Mouse (Mus musculus) urinary bladder, postnatal 10 days (tissue): ENCODE data around the gene Ap1b1.
A peak's percentile ranks its signal among the peaks of the same experiment; 100 is the strongest.

Experiments
- DNase-seq: peaks from one replicate; pipeline ENCODE4 v3.0.0; 2022; ENCODE audit warnings: low spot score

Gene Ap1b1

DNA sequence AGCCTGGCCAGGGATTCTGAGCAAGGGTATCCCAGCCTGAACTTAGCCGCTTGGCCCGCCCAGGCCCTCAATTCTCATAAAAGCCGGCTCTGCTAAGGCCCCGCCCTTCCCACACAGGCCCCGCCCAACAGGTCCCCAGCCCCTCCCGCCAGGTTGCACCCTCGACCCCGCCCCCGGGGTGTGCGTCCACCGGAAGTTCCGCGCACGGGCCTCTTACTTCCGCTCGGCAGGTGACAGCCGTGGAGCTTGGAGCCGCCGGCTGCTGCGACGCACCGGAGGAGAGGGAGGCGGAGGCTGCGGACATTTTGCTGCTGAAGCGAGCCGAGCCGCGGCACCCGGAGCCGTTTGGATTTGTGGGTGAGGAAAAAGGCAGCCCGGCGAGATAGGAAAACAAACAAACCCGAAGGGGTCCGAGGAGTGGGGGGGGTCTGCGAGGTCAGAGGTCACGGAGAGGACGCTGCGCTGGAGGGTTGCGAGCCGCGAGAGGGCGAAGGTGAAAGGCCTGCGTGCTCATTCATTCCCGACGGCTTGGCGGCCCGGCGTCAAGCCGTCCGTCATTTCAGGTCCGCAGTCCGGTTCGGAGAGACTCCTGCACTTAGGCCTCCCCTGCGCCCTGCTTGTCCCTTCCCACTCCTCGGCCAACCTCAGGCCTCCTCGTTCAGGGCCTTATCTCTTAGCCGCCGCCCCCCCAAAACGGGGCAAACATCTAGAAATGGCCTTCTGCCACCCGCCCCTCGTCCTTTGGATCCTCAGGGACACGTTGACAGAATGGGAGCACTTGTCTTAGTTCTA, at the start of gene Ap1b1:
TSS of gene Ap1b1 (plus strand) at position 130 of the 792 bp plus-strand sequence.
- DNase-seq = peak; percentile 79

DNA sequence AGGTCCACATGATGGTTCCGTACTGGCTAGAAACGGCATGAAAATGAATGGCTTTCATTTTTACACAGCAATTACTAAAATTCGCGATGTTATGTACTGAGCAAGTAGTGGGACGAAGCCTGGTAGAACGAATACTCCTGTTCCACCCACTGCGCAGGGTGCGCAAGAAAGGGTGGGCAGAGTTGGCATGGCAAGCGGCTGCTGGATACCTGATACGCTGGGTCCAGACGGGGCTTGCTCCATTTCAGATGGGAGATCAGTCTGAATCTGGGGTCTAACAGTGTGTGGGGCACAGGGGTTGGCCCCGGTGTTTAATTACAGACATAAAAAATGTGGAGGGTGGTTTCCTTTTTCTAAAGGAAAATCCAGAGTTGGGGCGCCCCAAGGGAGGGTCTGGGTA, 40.1 kb upstream of the Ap1b1 start:
- no peak for DNase-seq

DNA sequence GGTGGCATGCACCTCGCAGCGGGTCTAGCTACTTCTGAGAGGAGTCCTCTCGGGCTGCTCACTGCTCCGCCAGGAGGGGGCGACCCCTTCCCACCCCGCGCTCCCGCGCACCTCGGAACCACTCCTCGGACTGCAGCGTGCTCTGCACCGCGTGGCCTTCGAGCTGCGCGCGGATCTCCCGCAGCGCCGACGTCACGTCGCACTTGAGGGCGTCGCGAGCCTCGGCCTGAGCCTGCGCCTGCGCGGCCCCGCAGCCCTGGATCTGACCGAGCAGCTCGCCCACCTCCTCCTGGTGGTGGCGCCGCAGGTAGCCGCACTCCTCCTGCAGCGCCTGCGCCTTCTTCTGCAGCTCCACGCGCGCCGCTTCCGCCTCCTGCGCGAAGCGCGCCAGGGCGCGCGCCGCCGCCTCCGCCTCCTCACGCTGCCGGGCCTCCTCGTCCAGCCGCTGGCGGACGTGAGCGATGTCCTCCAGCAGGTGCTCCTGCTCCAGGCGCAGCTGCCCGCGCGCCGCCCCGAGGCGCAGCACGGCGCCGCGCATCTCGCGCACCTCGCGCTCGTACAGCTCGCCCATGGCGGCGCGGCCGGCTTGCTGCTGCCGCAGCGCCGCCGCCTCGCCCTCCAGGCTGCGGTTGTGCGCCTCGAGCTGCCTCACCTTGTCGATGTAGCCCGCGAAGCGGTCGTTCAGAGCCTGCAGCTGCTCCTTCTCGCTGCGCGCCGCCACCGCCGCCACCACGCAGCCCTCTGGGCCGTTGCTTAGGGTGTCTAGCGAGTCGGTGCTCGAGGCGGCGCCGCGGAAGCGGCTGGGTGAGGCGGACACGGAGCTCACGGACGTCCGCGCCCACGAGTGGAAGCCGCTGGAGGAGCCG, 39.4 kb upstream of the Ap1b1 start:
- no peak for DNase-seq

GRCm38 (mm10) chr11:4947813-4948174, 38.8 kb upstream of the Ap1b1 start, which contains the start of gene Nefh:
Gene Nefh, minus strand, starts transcription at chr11:4948064.
- DNase-seq = no peak

DNA sequence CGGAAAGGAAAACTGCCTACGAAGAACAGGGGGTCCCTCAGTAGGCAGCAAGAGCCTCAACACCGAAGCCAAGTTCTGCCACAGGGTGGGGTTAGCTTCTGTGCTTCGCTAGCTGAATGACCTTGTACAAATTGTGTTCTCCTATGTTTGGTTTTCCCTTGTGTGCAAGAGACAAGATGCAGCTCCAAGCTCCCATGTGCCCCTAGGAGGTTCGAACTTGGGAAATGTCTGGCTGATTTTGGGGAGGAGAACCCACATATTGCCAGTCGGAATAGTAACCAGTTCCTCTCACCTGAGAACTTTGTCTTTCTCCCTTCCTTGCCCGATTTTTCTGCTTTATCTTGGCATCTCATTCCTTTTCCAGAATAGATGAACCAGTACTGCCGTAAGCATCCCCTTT, 37.8 kb upstream of the Ap1b1 start:
- DNase-seq = no peak

GRCm38 (mm10) chr11:4949256-4950044, 37.2 kb upstream of the Ap1b1 start:
- DNase-seq = no peak

GRCm38 (mm10) chr11:4953401-4953800, 33.2 kb upstream of the Ap1b1 start:
- no peak for DNase-seq

- DNase-seq = no peak
Measured at GRCm38 (mm10) chr11:4953918-4954317, 32.7 kb upstream of the Ap1b1 start.

DNA sequence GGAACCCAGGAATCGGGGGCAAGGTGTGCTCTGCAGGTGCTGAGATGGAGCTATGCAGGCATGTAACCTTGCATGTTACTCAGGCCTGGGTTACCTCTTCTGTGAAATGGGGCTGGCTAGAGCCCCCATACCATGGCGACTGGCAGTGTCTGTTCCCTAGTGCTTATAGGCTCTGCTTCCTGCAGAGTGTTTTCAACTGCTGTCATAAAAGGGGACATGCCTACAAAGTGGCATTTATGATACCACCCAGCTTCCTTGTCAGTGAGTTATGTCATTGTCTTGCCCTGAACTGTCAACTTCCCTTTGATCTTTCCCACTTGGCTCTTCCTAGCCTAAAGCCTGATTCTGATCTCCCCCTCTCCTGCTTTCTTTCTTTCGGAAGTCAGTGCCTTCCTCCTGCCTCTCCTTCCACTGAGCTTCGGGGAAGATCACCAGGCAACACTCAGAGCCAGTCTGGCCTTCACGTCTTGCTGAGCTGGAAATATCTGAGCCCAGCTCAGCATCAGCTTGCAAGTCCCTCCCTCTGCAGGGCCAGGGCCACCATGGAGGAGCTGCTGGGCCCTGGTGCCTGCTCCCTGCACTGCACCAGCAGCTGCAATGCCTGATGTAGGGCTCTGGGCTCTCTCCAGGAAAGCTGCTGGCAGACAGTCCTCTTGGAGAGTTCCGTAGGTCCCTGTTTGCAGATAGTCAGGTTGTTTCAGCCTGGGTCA, 23.4 kb upstream of the Ap1b1 start:
- no peak for DNase-seq

- no peak for DNase-seq
Measured at GRCm38 (mm10) chr11:4966325-4966724, 20.3 kb upstream of the Ap1b1 start.

DNA sequence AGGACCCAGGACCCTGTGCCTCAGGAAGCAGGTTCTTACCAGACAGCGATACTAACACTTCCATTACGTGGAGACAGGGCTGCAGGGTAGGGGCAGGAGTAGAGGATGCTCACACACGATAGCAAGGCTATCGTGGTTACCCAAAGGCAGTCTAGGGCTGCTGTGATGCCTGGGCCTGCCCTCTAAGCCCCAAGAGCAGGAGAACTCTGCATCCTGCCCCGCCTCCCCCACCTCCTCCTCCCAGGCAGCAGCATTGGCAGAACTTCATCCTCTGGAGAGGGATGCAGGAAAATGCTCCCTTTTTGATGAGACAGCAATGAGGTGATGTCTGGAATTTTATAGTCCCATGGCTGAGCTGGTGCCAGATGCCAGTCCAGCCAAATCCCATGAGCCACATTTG, 19.7 kb upstream of the Ap1b1 start:
- no peak for DNase-seq

DNA sequence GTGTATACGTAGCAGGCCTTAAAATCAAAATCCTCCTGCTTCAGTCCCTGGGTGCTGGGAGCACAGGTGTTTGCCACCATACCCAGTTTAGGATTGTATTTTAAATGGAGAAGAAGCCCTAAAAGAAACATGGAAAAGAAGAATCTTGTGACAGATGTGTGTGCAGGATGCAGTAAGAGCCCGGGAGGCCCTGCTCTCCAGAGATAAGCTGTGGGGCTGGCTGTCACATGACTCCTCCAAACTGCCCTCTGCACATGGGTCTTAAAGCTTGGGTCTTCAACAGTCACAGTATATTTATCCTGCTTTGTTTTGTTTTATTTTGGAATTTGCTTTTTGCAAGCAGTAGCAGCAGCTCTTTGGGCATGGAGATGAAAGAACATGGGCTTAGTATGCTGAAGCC, 19.1 kb upstream of the Ap1b1 start:
- DNase-seq = no peak

- no peak for DNase-seq
Measured at GRCm38 (mm10) chr11:4968376-4968775, 18.2 kb upstream of the Ap1b1 start.

GRCm38 (mm10) chr11:4972967-4973870, 13.4 kb upstream of the Ap1b1 start:
- no peak for DNase-seq

- DNase-seq = no peak
Measured at GRCm38 (mm10) chr11:4973871-4974256, 12.8 kb upstream of the Ap1b1 start.

DNA sequence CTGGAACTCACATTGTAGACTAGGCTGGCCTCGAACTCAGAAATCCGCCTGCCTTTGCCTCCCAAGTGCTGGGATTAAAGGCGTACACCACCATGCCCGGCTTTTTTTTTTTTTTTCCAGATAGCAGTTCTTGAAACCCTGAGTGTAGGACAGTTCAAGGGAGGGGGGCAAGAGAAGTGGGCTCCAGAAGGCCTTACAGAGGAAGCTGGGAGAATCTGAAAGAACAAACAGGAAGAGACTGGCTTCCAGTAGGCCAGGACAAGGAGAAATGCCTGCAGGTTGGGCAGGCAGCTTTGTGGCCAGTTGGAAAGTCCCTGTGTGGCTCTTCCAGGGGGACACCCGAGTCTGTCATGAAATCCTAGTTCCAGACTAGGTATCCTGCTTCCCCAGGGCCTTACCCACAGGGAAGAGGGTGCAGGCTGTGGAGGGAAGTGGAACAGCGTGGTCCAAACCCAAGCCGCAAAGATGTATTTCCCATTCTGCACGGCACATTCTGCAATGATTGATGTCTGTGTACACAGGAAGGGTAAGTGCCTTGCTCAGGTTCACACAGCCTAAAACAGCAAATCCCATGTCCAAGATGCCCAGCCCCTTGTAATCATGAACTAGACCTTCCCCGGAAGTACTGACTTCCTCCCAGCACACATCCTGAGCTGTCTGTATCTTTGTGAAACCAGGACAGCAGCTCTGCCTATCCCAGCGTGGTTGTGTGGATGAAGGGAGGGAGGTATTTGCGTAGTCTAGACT, 12.1 kb upstream of the Ap1b1 start:
- no peak for DNase-seq

DNA sequence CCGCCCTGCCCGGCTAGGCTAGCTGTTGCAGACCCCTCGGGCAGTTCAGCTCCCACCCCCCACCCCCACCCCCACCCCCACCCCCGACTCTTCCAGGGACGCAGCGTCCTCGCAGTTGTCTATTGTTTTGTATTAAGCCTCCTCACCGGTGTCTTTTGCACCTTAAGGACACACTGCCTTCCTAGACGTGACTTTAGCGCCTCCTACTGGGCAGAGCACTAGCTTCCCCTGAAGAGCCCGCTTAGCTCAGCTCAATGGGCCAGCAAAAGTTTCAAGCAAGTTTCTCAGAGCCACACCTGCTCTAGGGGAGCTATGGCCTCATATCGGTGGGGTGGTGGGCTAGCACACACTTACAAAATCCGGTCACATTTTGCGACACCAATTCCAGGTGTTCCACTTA, 11.0 kb upstream of the Ap1b1 start:
- DNase-seq = no peak

GRCm38 (mm10) chr11:4983010-4983409, 3.6 kb upstream of the Ap1b1 start:
- no peak for DNase-seq

DNA sequence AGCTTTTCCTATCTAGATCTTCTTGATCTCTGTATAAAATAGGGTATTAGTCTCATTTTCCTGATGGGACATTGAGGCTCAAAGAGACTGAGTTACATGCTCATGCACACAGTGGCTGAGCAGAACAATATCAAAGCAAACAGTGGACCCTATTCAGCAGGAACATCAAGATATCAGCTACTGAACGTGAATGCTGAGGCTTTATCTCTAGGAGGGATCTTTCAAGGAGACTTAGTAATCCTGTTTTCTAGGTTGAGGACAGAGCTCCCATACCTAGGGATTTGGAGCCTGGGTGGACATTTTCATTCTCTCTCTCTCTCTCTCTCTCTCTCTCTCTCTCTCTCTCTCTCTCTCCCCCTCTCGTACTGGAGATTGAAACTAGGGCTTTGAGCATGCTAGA, 3.1 kb upstream of the Ap1b1 start:
- no peak for DNase-seq

DNA sequence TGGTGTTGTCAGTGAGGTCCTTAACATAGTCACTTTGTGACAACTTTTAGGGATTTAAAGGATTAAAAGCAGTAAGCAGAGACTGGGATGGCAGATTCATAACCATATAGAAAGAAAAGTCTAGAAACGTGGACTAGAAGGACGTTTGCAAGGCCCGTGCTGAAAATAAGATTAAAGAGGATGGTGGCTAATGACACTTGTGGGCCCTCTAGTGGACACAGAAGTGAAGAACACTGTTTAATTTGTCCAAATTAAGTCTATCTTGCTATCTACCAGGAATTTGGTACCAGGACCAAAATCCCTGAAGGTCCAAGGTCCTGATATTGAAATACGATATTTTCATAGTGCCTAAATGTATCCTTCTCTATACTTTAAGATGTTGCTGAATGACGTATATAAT, 2.4 kb upstream of the Ap1b1 start:
- no peak for DNase-seq
